Mouse (Mus musculus) E14TG2a.4 (cell line): ENCODE results near the gene Mrpl43.
A peak's percentile ranks its signal among the peaks of the same experiment; 100 is the strongest.

Experiments
- CTCF ChIP-seq: conservative IDR thresholded peaks from 2 replicates; pipeline ENCODE4 v1.5.1; 2014; ENCODE audit warnings: low read length
- NANOG ChIP-seq: IDR thresholded peaks from 2 replicates; pipeline ENCODE4 v1.6.1; 2014; ENCODE audit warnings: borderline replicate concordance, low read length, mixed read lengths
- POU5F1 ChIP-seq: IDR thresholded peaks from 2 replicates; pipeline ENCODE4 v1.6.1; 2014; ENCODE audit warnings: low read length, borderline replicate concordance

DNA sequence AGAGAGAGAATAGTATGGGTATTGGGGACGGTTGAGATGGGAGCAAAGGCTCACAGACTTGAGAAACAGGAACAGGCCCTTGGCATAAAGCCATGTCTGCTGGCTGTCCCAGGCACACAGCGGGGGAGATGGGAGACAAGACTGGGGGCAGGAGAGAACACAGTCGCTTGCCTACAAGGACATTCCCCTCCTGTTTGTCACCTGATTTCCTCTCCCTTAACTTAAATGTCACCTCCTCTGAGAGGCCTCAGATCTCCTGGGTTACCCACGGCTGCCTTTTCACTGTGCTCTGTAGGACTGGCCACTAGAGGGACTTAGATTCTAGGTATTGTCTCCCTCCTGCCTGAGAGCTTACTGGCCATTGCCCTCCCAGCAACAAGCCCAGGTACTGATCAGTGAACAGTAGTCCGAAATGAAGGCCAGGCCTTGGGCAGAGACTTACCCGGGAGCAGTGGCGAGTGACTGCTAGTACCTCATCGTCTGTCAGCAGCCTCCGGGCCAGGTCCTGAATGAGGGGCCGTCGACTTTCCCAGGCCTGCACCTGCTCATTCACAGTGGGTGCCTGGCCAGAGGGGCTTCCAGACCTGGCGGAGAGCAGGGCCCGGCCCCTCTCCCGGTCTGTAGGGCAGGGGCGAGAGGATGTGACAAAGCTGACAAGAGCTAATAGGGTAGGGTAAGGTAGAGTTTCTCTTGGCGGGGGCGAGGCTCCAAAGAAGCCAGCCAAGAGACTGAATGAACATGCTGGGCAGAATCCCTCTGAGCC is 26.5 kb upstream of the Mrpl43 start:
- peak; percentile 38; the same call in 1 of the 2 replicates for TF ChIP-seq CTCF
- TF ChIP-seq NANOG: no peak
- TF ChIP-seq POU5F1: no peak
